Mouse (Mus musculus): ENCODE results near the gene Tgfbr3. TPM values are rescaled to one million over a fixed set of nuclear protein-coding genes. Genes with fewer than 3 reads are reported as not detected.

Gene Tgfbr3
- polyA plus RNA-seq (2014; fragmentation: Nextera tagmentation; extraction: Ambion mirVana), result 11.2 and 12.4 TPM in 2 replicates

DNA sequence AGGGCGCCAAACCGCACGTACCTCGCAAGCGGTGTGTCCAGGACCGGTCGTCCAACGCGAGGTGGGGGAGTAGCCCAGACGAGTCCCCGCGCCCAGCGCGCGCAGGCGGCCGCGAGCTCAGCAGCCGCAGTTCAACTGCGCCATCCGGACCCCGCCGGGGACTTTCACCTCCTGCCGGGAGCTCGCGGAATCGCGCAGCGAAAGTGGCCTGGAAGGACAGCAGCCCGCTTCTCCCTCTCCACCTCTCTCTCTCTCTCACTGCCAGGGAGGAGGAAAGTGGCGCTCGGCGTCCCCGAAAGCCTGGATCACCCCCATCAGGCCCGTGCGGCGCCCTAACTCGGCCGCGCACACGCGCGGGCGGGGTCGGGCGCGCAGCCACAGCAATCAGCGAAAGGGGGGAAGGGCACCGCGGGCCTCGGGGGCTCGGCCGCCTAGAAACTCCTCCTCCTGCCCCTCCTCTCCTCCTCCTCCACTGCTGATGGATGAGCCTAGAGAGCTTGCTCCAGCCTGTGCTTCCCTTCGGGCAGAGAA, at the start of gene Tgfbr3:
Gene Tgfbr3, minus strand, starts transcription at position 396 of the 531 bp plus-strand sequence.
- under 1% methylated on average over 53 of the region's 54 CpGs for WGBS

DNA sequence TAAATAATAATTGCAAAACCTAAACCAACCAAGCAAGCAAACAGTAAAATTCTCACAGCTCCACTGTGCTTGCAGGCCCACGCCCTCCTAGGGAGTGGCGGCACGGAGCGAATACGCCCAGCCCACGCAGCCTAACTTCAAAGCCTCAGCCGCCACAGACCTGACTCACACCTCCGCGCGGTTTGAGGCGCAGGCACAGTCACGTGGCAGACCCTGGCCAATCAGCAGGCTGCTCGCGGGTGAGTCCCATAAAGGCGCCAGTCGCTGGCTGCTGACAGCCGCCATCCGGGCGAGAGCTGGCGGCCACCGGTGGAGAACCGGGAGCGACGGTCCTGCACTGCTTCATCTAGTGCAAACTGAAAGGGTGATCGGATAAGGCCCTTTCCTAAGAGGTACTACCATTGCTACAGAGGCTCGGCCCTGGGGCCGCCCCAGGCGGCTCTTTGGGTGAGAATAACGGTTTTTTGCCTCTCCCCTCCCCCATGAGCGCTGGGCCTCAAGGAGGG, 41.5 kb upstream of the Tgfbr3 start, which contains the start of gene Brdt:
Gene Brdt, plus strand, starts transcription at position 244 of the 506 bp plus-strand sequence.
- H3K27ac ChIP-seq (replicated peaks; ENCODE audit: low read depth, low read length), result no peak within 1 kb of the TSS
- no peak within 1 kb of the TSS for H3K9ac ChIP-seq (ENCODE audit: low read length)
- no peaks in the 10 kb centered on the region for H3K27me3 ChIP-seq (ENCODE audit: control insufficient read depth, insufficient read depth, low read length)
- no peaks in the 10 kb centered on the region for H3K4me1 ChIP-seq (ENCODE audit: control insufficient read depth, insufficient read depth, low read length)
- H3K4me2 ChIP-seq (ENCODE audit: low read depth, severe bottlenecking), result no peak within 1 kb of the TSS
- no peak within 1 kb of the TSS for H3K4me3 ChIP-seq (ENCODE audit: low read depth, low read length)
- H3K36me3 ChIP-seq (ENCODE audit: control insufficient read depth, insufficient read depth, low read length), result no peaks in the 10 kb centered on the region
- no peaks in the 10 kb centered on the region for H3K9me3 ChIP-seq (ENCODE audit: control insufficient read depth, low read length)
- 90% methylated on average over 30 of the region's 30 CpGs for WGBS
- DNase-seq (ENCODE audit: low spot score) (no peak), ATAC-seq (ENCODE audit: insufficient number of reproducible peaks, low FRiP score, low TSS enrichment, low read depth) (no peak)

More for the DNA sequence above, at the start of gene Tgfbr3:
- Histone ChIP-seq H3K4me3 (ENCODE audit: low read depth, low read length) (peak within 1 kb of the TSS; percentile 74), H3K36me3 (ENCODE audit: control insufficient read depth, insufficient read depth, low read length) (no peaks in the 10 kb centered on the region), H3K27me3 (ENCODE audit: control insufficient read depth, insufficient read depth, low read length) (no peaks in the 10 kb centered on the region), H3K4me1 (ENCODE audit: control insufficient read depth, insufficient read depth, low read length) (no peaks in the 10 kb centered on the region), H3K27ac (replicated peaks; ENCODE audit: low read depth, low read length) (0 out of 2 replicates have a peak within 1 kb of the TSS, but pooled peaks have one; percentile 43), H3K9ac (ENCODE audit: low read length) (peak within 1 kb of the TSS; percentile 65), H3K4me2 (ENCODE audit: low read depth, severe bottlenecking) (peak within 1 kb of the TSS; percentile 93), H3K9me3 (ENCODE audit: control insufficient read depth, low read length) (no peaks in the 10 kb centered on the region)
- ATAC-seq (ENCODE audit: insufficient number of reproducible peaks, low FRiP score, low TSS enrichment, low read depth) (peak; percentile 88), DNase-seq (ENCODE audit: low spot score) (peak; percentile 88)

DNA sequence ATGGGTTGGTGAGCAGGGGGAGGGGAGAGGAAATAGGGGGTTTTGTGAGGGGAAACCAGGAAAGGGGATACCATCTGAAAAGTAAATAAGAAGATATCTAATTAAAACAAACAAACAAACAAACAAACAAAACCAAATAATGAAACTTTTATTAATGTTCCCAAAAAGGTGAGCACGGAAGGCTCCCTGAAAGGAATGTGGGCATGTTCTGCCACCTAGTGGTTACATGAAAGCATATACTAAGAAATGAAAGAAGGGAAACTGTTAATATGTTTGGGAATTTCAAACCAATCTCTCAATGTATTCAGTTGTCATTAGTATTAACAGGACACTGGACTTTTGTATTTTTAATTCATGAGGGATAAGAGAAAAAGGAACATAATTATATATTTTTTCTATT, 31.3 kb upstream of the Tgfbr3 start:
- DNase-seq (ENCODE audit: low spot score) (peak; percentile 52), ATAC-seq (ENCODE audit: insufficient number of reproducible peaks, low FRiP score, low TSS enrichment, low read depth) (no peak)
- no peaks in the 10 kb centered on the region for H3K4me1 ChIP-seq (ENCODE audit: control insufficient read depth, insufficient read depth, low read length)
- no peak overlapping the region for H3K4me2 ChIP-seq (ENCODE audit: low read depth, severe bottlenecking)
- H3K27me3 ChIP-seq (ENCODE audit: control insufficient read depth, insufficient read depth, low read length), result no peaks in the 10 kb centered on the region
- WGBS, result 12% methylated on average over 1 of the region's 1 CpGs
- H3K27ac ChIP-seq (replicated peaks; ENCODE audit: low read depth, low read length), result no peak overlapping the region
- H3K9ac ChIP-seq (ENCODE audit: low read length), result no peak overlapping the region
- H3K4me3 ChIP-seq (ENCODE audit: low read depth, low read length), result no peak overlapping the region
- no peaks in the 10 kb centered on the region for H3K36me3 ChIP-seq (ENCODE audit: control insufficient read depth, insufficient read depth, low read length)
- H3K9me3 ChIP-seq (ENCODE audit: control insufficient read depth, low read length), result no peaks in the 10 kb centered on the region

DNA sequence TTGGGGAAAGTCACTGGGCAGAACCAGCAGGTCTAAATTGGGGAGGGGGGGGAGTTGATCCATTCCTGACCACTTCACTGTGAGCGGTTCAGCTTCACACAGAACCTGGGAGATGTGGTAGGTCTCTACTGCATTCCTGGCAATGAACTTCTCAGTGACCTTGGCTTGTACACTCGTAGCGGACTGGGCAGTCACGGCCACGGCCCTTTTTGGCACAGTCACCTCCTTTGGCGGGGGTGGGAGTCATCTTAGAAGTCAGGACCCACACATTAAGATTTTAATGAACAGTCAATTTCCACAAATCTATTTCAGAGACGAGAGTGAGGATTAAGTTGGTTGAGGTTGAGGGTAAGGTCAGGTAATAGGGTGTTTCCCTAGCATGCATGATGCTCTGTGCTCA, 27.7 kb upstream of the Tgfbr3 start:
- no peak overlapping the region for H3K9ac ChIP-seq (ENCODE audit: low read length)
- ATAC-seq (ENCODE audit: insufficient number of reproducible peaks, low FRiP score, low TSS enrichment, low read depth) (no peak), DNase-seq (ENCODE audit: low spot score) (no peak)
- 87% methylated on average over 7 of the region's 7 CpGs for WGBS
- no peak overlapping the region for H3K4me2 ChIP-seq (ENCODE audit: low read depth, severe bottlenecking)
- no peaks in the 10 kb centered on the region for H3K4me1 ChIP-seq (ENCODE audit: control insufficient read depth, insufficient read depth, low read length)
- H3K4me3 ChIP-seq (ENCODE audit: low read depth, low read length), result no peak overlapping the region
- no peak overlapping the region for H3K27ac ChIP-seq (replicated peaks; ENCODE audit: low read depth, low read length)
- no peaks in the 10 kb centered on the region for H3K27me3 ChIP-seq (ENCODE audit: control insufficient read depth, insufficient read depth, low read length)
- no peaks in the 10 kb centered on the region for H3K9me3 ChIP-seq (ENCODE audit: control insufficient read depth, low read length)
- no peaks in the 10 kb centered on the region for H3K36me3 ChIP-seq (ENCODE audit: control insufficient read depth, insufficient read depth, low read length)

DNA sequence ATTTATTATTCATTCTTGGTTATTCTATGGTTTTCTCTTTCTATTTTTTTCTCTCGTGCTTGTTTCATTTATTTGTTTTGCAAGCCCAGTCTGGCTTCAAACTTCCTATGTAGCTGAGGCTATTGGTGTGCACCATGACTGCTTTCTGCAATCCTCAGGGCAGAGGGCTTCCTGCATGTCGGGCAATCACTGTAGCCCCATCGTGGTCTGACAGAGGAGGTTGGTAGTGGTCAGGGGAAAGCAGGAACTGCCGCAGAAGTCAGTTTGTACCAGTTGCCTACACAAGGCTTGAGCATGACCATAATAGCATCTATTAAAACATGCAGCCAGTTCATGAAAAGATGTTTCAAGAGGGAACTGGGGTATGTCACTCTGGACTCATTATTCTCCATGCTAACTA, 18.0 kb upstream of the Tgfbr3 start:
- H3K27me3 ChIP-seq (ENCODE audit: control insufficient read depth, insufficient read depth, low read length), result no peaks in the 10 kb centered on the region
- no peaks in the 10 kb centered on the region for H3K9me3 ChIP-seq (ENCODE audit: control insufficient read depth, low read length)
- no peak overlapping the region for H3K4me3 ChIP-seq (ENCODE audit: low read depth, low read length)
- H3K27ac ChIP-seq (replicated peaks; ENCODE audit: low read depth, low read length), result no peak overlapping the region
- peaks cover 2% of the 10 kb centered on the region; the same call in 1 of the 2 replicates for H3K4me1 ChIP-seq (ENCODE audit: control insufficient read depth, insufficient read depth, low read length)
- H3K9ac ChIP-seq (ENCODE audit: low read length), result no peak overlapping the region
- 79% methylated on average over 4 of the region's 4 CpGs for WGBS
- ATAC-seq (ENCODE audit: insufficient number of reproducible peaks, low FRiP score, low TSS enrichment, low read depth), result no peak
- DNase-seq (ENCODE audit: low spot score), result no peak
- no peaks in the 10 kb centered on the region for H3K36me3 ChIP-seq (ENCODE audit: control insufficient read depth, insufficient read depth, low read length)
- no peak overlapping the region for H3K4me2 ChIP-seq (ENCODE audit: low read depth, severe bottlenecking)

DNA sequence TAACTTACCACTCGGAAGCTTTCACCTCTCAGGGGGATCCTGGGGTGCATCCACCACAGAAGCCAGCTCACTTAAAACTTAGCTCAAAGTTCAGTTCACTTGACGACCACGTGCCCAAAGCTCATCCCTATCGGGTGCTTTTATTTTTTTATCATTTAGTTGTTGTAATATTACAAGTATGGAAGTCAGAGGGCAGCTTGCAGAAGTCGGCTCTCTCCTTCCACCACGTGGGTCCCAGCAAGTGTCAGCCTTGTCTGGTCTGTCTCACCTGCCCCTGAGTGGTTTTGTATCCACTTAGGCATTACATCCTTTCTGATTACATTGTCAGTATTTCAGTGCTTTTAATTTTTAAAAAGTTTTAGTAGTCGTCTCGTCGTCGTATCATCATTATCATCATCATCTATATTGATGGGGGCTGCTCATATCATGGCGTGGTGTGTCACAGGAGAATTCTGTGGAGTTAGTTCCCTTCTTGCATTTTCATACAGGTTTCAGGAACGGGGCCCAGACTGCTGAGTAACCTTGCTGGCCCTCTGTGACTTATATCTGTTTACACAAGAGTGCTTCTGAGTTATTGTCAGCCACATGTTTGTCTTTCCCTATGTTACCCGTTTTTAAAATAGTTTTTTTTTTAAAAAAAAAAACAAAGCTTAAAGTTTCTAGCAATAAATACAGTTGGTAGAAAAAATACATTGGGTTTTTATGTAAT, 14.8 kb upstream of the Tgfbr3 start:
- Histone ChIP-seq H3K27ac (replicated peaks; ENCODE audit: low read depth, low read length) (no peak overlapping the region), H3K4me2 (ENCODE audit: low read depth, severe bottlenecking) (no peak overlapping the region), H3K9me3 (ENCODE audit: control insufficient read depth, low read length) (no peaks in the 10 kb centered on the region), H3K9ac (ENCODE audit: low read length) (no peak overlapping the region), H3K36me3 (ENCODE audit: control insufficient read depth, insufficient read depth, low read length) (no peaks in the 10 kb centered on the region), H3K4me3 (ENCODE audit: low read depth, low read length) (no peak overlapping the region), H3K27me3 (ENCODE audit: control insufficient read depth, insufficient read depth, low read length) (no peaks in the 10 kb centered on the region), H3K4me1 (ENCODE audit: control insufficient read depth, insufficient read depth, low read length) (peaks cover 2% of the 10 kb centered on the region; the same call in 1 of the 2 replicates)
- DNase-seq (ENCODE audit: low spot score) (no peak), ATAC-seq (ENCODE audit: insufficient number of reproducible peaks, low FRiP score, low TSS enrichment, low read depth) (no peak)
- 81% methylated on average over 13 of the region's 13 CpGs for WGBS

DNA sequence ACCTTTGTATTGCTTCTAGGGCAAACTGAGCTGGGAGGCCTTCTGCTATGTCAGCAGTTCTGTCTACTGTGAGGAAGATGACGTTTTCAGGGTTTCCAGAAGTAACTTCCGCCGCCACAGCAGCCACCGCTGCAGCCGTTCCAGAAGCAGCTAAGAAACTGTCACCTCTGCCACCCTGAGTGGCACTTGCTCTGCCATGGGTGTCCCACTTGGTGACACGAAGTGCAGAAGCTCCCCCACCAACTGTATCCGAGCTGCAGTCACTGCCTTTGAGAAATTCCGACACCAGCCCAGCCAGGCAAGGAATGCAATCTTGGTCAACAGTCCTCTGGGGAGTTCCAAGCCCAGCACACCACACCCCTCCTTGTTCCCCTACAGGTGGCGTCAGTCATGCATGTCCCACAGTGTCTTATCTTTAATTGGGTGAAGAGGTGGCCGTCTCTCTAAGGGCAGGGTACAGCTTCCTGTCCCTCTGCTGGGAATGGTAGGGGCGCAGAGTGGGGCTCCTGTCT, 14.0 kb upstream of the Tgfbr3 start:
- ATAC-seq (ENCODE audit: insufficient number of reproducible peaks, low FRiP score, low TSS enrichment, low read depth), result no peak
- DNase-seq (ENCODE audit: low spot score), result no peak
- no peaks in the 10 kb centered on the region for H3K36me3 ChIP-seq (ENCODE audit: control insufficient read depth, insufficient read depth, low read length)
- 59% methylated on average over 11 of the region's 11 CpGs for WGBS
- H3K27ac ChIP-seq (replicated peaks; ENCODE audit: low read depth, low read length), result no peak overlapping the region
- no peaks in the 10 kb centered on the region for H3K27me3 ChIP-seq (ENCODE audit: control insufficient read depth, insufficient read depth, low read length)
- no peaks in the 10 kb centered on the region for H3K9me3 ChIP-seq (ENCODE audit: control insufficient read depth, low read length)
- H3K4me1 ChIP-seq (ENCODE audit: control insufficient read depth, insufficient read depth, low read length), result peaks cover 2% of the 10 kb centered on the region; the same call in 1 of the 2 replicates
- no peak overlapping the region for H3K9ac ChIP-seq (ENCODE audit: low read length)
- H3K4me3 ChIP-seq (ENCODE audit: low read depth, low read length), result no peak overlapping the region
- H3K4me2 ChIP-seq (ENCODE audit: low read depth, severe bottlenecking), result no peak overlapping the region

DNA sequence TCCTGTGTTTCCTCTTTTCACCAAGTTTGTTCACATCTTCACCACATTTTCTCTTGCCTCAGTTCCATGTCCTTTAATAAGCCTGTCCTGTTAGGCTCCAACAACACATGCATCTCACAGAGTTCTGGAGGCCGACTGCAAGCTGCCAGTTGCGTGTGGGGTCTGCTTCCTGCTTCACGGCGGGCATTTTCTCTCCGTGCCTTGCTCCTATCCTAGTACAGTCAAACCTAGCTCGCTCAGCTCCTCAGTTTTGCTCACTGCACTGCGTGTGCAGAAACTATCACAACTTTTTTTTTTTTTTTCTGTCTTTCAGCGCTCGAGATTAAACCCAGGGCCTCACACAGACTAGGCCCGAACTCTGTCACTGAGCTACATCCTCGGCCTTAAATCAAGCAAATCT, 9.4 kb upstream of the Tgfbr3 start:
- ATAC-seq (ENCODE audit: insufficient number of reproducible peaks, low FRiP score, low TSS enrichment, low read depth) (no peak), DNase-seq (ENCODE audit: low spot score) (no peak)
- no peak overlapping the region for H3K4me2 ChIP-seq (ENCODE audit: low read depth, severe bottlenecking)
- H3K4me3 ChIP-seq (ENCODE audit: low read depth, low read length), result no peak overlapping the region
- no peak overlapping the region for H3K9ac ChIP-seq (ENCODE audit: low read length)
- peaks cover 20% of the 10 kb centered on the region for H3K4me1 ChIP-seq (ENCODE audit: control insufficient read depth, insufficient read depth, low read length)
- H3K27ac ChIP-seq (replicated peaks; ENCODE audit: low read depth, low read length), result no peak overlapping the region
- H3K9me3 ChIP-seq (ENCODE audit: control insufficient read depth, low read length), result no peaks in the 10 kb centered on the region
- WGBS, result 70% methylated on average over 11 of the region's 11 CpGs
- no peaks in the 10 kb centered on the region for H3K27me3 ChIP-seq (ENCODE audit: control insufficient read depth, insufficient read depth, low read length)
- no peaks in the 10 kb centered on the region for H3K36me3 ChIP-seq (ENCODE audit: control insufficient read depth, insufficient read depth, low read length)
